Mouse (Mus musculus) thymus, postnatal 0 days (tissue): Measurements from ENCODE around the gene Map4k2. TPM values are rescaled to one million over a fixed set of nuclear protein-coding genes. Genes with fewer than 3 reads are reported as not detected.
A peak's percentile ranks its signal among the peaks of the same experiment; 100 is the strongest.
"Not testable (repeated sequence)": the region's sequence is repeated elsewhere in the genome, so short reads cannot be mapped to it uniquely, and the experiment has no call there.

Source experiments
- DNase-seq: peaks from one replicate; pipeline ENCODE4 v3.0.0-alpha.2; 2015; ENCODE audit warnings: low spot score
- polyA plus RNA-seq: library from polyadenylated mRNA; unstranded; fragments of >200 nt; fragmentation: Nextera tagmentation; extraction: Ambion mirVana; gene quantifications from 2 replicates; pipeline ENCODE4 v1.2.1, GENCODE M21; 2015

Gene Map4k2
- polyA plus RNA-seq: 49.6 and 57.3 TPM in 2 replicates

DNA sequence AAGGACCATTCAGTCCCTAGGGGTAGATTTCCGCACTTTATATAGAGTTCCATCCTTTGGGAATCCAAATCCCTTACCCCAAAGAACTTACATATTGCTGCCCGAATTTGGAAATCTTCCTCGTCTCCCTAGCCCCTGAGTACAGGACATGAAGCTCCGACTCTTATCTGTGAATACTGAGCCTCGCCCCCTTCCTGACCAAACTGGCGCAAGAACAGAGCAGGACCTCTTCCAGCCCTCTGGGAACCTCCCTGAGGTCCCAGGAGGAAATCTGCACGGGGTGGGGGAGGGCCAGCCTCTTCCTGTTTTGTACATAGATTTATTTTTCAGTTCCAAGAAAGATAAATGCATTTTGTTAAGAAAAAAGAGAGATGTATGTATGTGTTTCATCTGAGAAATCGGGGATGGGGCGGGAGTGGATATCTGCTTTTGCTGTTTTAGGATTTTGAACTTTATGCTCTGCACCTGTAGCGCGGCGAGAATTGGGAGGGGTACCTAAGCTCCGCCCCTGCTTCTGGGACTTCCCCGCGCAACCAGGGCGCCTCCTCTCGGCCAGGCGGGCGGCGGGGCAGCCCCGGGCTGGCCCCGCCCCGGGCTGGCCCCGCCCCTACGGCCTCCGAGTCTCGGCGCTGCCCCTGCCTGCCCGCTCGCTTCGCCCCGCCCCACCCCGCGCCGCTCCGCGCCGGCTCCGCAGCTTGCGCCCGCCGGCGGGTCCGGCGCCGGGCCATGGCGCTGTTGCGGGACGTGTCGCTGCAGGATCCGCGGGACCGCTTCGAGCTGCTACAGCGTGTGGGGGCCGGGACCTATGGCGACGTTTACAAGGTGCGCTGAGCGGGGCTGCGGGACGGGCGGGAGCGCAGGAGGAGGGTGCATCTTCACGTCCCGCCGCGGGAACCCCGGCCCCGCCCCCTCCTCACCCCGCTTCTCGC lies at the start of gene Map4k2:
TSS of gene Map4k2 (plus strand) at position 612 of the 929 bp plus-strand sequence.
- DNase-seq: peak; percentile 92

- DNase-seq: no peak
These were observed 48.7 kb upstream of the Map4k2 start for GRCm38 (mm10) chr19:6292262-6292661.

GRCm38 (mm10) chr19:6294301-6294700 lies 46.6 kb upstream of the Map4k2 start:
- DNase-seq: no peak

DNA sequence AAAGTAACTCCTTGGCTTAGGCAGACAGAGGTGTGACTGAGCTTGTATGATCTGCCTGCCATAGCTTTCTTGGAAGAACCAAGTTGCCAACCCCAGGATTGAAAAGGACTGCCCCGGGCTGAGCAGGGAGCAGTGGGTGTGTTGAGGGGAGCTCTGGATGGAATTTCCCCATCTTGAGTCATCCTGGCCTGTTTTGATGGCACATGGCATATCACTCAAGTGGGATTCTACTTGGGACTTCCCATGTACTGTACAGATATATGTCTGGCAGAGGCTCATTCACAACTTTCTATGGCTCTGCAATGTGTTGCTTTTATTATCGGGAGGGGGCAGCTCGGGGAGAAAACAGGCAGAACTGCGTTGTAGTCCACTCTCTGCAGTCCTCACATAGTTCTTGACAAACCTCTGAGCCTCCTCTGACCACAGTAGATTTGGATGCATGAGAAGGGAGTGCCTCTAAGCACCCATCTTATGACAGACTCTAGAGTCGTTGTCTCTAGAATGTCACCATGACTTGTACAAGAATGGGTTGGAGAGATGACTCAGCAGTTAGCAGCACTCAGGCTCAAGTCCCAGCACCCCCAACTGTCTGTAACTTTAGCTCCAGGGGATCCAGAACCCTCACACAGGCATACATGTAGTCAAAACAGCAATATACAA lies 44.3 kb upstream of the Map4k2 start:
- DNase-seq: no peak

DNA sequence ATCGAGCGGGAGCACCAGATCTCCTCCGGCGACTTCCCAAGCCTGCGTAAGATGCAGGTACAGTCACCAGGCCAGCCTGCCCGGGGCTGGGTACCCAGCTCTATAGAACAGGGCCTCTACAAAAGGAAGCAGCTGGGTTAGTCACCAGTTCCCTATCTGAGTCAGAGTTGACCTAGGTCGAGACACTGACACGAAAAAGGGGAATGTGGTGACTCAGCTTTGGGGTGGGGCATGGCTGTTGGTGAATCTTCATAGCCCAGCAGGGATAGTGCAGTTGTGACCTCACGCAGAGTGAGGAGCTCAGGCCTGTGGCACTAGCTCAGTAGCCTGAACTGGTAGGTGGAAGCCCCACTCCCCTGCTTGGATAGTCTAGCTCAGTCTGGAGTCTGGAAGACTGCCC lies 43.3 kb upstream of the Map4k2 start:
- no peak for DNase-seq

GRCm38 (mm10) chr19:6299003-6299402 lies 41.9 kb upstream of the Map4k2 start:
- no peak for DNase-seq

- DNase-seq: no peak
These were observed 41.3 kb upstream of the Map4k2 start for GRCm38 (mm10) chr19:6299450-6300267.

GRCm38 (mm10) chr19:6300402-6300841 lies 40.5 kb upstream of the Map4k2 start:
- DNase-seq: no peak

DNA sequence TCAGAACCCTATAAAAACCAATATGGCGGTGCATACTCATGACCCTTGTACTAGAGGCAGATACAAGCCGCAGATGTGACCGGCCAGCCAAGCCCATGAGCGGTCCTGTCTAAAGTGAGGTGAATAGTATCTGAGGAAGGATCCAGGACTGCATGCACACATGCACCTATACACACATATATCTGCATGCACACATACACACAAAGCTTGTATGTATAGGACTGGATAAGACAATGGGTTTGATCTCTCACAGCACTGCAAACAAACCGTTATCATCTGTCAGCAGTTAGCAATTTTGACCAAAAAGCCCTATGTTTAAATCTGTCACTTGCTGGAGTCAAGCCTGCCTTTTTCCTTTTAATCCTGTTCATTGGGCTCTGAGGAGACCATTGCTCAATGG lies 38.8 kb upstream of the Map4k2 start:
- no peak for DNase-seq

- DNase-seq: peak; percentile 53
These were observed 38.4 kb upstream of the Map4k2 start for GRCm38 (mm10) chr19:6302522-6302921.

DNA sequence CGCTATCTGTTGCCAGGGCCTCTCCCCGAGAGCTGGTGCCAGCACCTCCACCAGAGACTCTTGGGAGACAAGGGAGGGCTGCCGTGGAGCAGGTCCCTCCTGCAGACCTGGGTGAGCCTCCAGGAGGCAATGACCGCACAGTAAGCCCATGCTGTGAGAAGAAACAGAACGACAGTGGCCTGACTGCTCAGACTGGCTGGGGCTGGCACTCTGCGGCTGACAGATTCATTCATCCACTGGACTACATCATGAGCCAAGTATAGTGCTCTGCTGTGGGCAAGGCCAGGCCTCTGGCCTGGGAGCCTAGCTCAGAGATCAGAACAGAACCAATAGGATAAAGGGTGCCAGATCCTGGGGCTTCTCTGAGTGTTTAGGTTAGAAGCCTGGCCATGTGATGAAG lies 37.1 kb upstream of the Map4k2 start:
- no peak for DNase-seq

GRCm38 (mm10) chr19:6304787-6305516 lies 36.0 kb upstream of the Map4k2 start:
- peak; percentile 89 for DNase-seq

- no peak for DNase-seq
These were observed 35.3 kb upstream of the Map4k2 start for GRCm38 (mm10) chr19:6305517-6306115.

DNA sequence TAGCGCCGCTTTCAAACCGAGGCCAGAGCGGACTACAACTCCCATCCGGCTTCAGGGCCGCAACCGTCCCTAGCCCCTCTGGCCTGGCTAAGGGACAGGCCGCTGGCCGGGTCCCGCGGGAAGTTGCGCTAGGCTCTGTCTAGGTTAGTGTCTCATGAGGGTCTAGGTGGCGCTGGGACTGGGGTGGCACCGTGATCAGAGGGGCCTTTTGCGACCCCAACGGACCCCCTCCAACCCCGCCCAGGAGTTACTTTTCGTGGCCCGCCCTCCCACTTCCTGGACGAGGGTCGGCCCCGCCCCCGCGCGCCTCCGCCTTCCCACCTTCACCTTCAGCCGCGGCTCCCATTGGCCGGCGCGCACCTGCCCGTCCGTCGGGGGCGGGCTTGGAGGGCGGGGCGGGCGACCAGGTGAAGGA lies 34.8 kb upstream of the Map4k2 start, which contains the start of gene Cdc42bpg:
TSS of gene Cdc42bpg (plus strand) at position 320 of the 415 bp plus-strand sequence.
- peak; percentile 86 for DNase-seq

DNA sequence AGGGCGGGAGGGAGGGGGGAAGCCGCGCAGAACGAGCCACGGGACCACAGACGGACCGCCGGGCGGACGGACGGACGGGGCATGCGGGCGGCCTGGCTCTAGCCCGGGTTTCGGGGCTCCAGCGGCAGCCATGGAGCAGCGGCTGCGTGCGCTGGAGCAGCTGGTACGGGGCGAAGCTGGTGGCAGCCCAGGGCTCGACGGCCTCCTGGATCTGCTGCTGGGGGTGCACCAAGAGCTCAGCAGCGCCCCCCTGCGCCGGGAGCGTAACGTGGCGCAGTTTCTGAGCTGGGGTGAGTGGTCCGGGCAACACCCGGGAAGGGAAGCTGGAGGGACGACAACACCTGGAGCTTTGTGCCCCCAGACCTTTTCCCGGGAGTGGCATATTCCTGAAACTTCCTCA lies 34.3 kb upstream of the Map4k2 start:
- peak; percentile 89 for DNase-seq

GRCm38 (mm10) chr19:6307733-6308531 lies 33.0 kb upstream of the Map4k2 start:
- no peak for DNase-seq

DNA sequence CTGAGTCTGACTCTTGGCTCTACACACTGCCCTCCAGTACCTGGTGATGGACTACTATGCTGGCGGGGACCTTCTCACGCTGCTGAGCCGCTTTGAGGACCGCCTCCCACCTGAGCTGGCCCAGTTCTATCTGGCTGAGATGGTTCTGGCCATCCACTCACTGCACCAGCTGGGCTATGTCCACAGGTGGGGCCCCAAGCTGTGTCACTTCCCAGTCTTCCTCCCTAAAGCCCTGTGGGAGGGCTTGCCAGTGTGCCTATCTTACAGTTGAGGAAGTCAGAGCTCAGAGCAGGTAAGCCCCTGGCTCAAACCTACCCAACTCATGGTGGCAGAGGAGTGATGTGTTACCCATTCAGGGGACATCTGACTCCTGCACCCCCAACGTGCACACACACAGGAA lies 30.8 kb upstream of the Map4k2 start:
- DNase-seq: no peak

GRCm38 (mm10) chr19:6311783-6312182 lies 29.2 kb upstream of the Map4k2 start:
- not testable (repeated sequence) for DNase-seq

GRCm38 (mm10) chr19:6313796-6314195 lies 27.1 kb upstream of the Map4k2 start:
- DNase-seq: no peak
